Mouse (Mus musculus): ENCODE measurements around the gene Kif1b. TPM values are rescaled to one million over a fixed set of nuclear protein-coding genes. Genes with fewer than 3 reads are reported as not detected.

Kif1b gene
- total RNA-seq (2022), result 100 to 1,000 TPM; 419 to 466 (median 440) TPM

- peak; percentile 97 to 99 for DNase-seq (ENCODE audit: low spot score in 2 of 2)
These were observed at the start of gene Kif1b for GRCm38 (mm10) chr4:149307596-149308490. Kif1b (minus strand) TSS chr4:149307693.

GRCm38 (mm10) chr4:149354671-149355070 lies 47.2 kb upstream of the Kif1b start:
- no peak for DNase-seq (ENCODE audit: low spot score in 2 of 2)

- DNase-seq (ENCODE audit: low spot score in 2 of 2), result no peak
These were observed 44.2 kb upstream of the Kif1b start for GRCm38 (mm10) chr4:149351596-149352150.

GRCm38 (mm10) chr4:149348963-149349362 lies 41.5 kb upstream of the Kif1b start:
- no peak for DNase-seq (ENCODE audit: low spot score in 2 of 2)

GRCm38 (mm10) chr4:149345873-149346272 lies 38.4 kb upstream of the Kif1b start:
- no peak for DNase-seq (ENCODE audit: low spot score in 2 of 2)

- no peak for DNase-seq (ENCODE audit: low spot score in 2 of 2)
These were observed 36.8 kb upstream of the Kif1b start for GRCm38 (mm10) chr4:149344311-149344710.

- DNase-seq (ENCODE audit: low spot score in 2 of 2), result no peak
These were observed 33.2 kb upstream of the Kif1b start for GRCm38 (mm10) chr4:149340680-149341079.

- DNase-seq (ENCODE audit: low spot score in 2 of 2), result no peak
These were observed 32.1 kb upstream of the Kif1b start for GRCm38 (mm10) chr4:149339426-149340214.

- DNase-seq (ENCODE audit: low spot score in 2 of 2), result peak in 1 of 2 experiments; percentile 69
These were observed 30.6 kb upstream of the Kif1b start for GRCm38 (mm10) chr4:149338137-149338536.

GRCm38 (mm10) chr4:149337353-149337752 lies 29.9 kb upstream of the Kif1b start:
- no peak for DNase-seq (ENCODE audit: low spot score in 2 of 2)

- DNase-seq (ENCODE audit: low spot score in 2 of 2), result no peak
These were observed 28.8 kb upstream of the Kif1b start for GRCm38 (mm10) chr4:149336302-149336701.

GRCm38 (mm10) chr4:149334881-149335280 lies 27.4 kb upstream of the Kif1b start:
- DNase-seq (ENCODE audit: low spot score in 2 of 2), result no peak

- DNase-seq (ENCODE audit: low spot score in 2 of 2), result no peak
These were observed 25.2 kb upstream of the Kif1b start for GRCm38 (mm10) chr4:149332726-149333125.

GRCm38 (mm10) chr4:149330495-149330894 lies 23.0 kb upstream of the Kif1b start:
- DNase-seq (ENCODE audit: low spot score in 2 of 2), result no peak

- no peak for DNase-seq (ENCODE audit: low spot score in 2 of 2)
These were observed 21.2 kb upstream of the Kif1b start for GRCm38 (mm10) chr4:149328735-149329134.

- DNase-seq (ENCODE audit: low spot score in 2 of 2), result no peak
These were observed 19.8 kb upstream of the Kif1b start for GRCm38 (mm10) chr4:149327281-149327680.

GRCm38 (mm10) chr4:149325411-149326162 lies 18.1 kb upstream of the Kif1b start:
- DNase-seq (ENCODE audit: low spot score in 2 of 2), result no peak

GRCm38 (mm10) chr4:149323730-149324129 lies 16.2 kb upstream of the Kif1b start:
- no peak for DNase-seq (ENCODE audit: low spot score in 2 of 2)

GRCm38 (mm10) chr4:149322718-149323117 lies 15.2 kb upstream of the Kif1b start:
- no peak for DNase-seq (ENCODE audit: low spot score in 2 of 2)

- DNase-seq (ENCODE audit: low spot score in 2 of 2), result no peak
These were observed 14.8 kb upstream of the Kif1b start for GRCm38 (mm10) chr4:149322286-149322685.

- peak in 1 of 2 experiments; percentile 51 for DNase-seq (ENCODE audit: low spot score in 2 of 2)
These were observed 11.6 kb upstream of the Kif1b start for GRCm38 (mm10) chr4:149319088-149319487.

All from left cerebral cortex, adult 8-10 months (tissue).